Mouse (Mus musculus) large intestine, adult 2 months (tissue): ENCODE results near the gene Gm12887. TPM values are rescaled to one million over a fixed set of nuclear protein-coding genes. Genes with fewer than 3 reads are reported as not detected.

Source experiments
- DNase-seq: peaks from one replicate; pipeline ENCODE4 v3.0.0-alpha.2; 2012; ENCODE audit warnings: low read depth, low spot score
- WGBS: fragments of 180-500 bp; shearing (Covaris S2); methylation state at CpG from one replicate; pipeline ENCODE4 v1.1.7; 2018; 5-methylcytosine and 5-hydroxymethylcytosine counted together
- polyA plus RNA-seq: library from polyadenylated mRNA; depleted of rRNA; stranded (reverse); fragments of >200 nt; gene quantifications from 2 replicates; pipeline ENCODE4 v1.2.3, GENCODE M21; 2012; rRNA removed

The Gm12887 gene
- not detected in 2 replicates for polyA plus RNA-seq

GRCm38 (mm10) chr4:121622003-121622402, at the start of gene Gm12887:
TSS of gene Gm12887 (minus strand) at chr4:121622103.
- WGBS, result 38% methylated on average over 2 of the region's 2 CpGs
- DNase-seq, result no peak

- DNase-seq, result no peak
- WGBS, result 85% methylated on average over 1 of the region's 1 CpGs
Observed at GRCm38 (mm10) chr4:121657040-121657439, 35.1 kb upstream of the Gm12887 start.

Other genes with a start within 250 kb of the Gm12887 start
- not detected in 2 replicates for gene Gm12886, start 199.0 kb downstream of the Gm12887 start, polyA plus RNA-seq